Mouse (Mus musculus) right cerebral cortex, postnatal 25 days (tissue): Measurements from ENCODE around the gene BC080695.
"Not testable (repeated sequence)": the region's sequence is repeated elsewhere in the genome, so short reads cannot be mapped to it uniquely, and the experiment has no call there.

ENCODE experiments used
- DNase-seq: peaks from one replicate; pipeline ENCODE4 v3.0.0; 2022

Gene BC080695

DNA sequence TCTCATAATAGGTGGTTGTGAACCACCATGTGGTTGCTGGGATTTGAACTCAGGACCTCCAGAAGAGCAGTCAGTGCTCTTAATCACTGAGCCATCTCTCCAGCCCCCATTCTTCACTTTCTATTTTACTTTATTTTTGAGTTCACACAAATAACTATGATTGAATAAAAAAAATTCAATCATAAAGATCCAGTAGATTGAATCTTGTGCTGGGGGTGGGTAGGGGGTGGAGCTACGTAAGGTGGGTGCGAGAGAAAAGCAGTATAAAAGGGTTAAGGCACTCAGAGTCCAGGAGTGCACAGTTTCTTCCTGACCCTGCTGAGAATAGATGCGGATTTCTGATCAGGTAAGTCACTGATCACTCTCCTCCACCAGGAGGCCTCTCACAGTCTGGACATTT lies at the start of gene BC080695, which contains the start of gene Gm13057:
Gene BC080695 (plus strand): TSS at position 301 of the 400 bp plus-strand sequence.
Gene Gm13057 (plus strand): TSS at position 310 of the 400 bp plus-strand sequence.
- not testable (repeated sequence) for DNase-seq

DNA sequence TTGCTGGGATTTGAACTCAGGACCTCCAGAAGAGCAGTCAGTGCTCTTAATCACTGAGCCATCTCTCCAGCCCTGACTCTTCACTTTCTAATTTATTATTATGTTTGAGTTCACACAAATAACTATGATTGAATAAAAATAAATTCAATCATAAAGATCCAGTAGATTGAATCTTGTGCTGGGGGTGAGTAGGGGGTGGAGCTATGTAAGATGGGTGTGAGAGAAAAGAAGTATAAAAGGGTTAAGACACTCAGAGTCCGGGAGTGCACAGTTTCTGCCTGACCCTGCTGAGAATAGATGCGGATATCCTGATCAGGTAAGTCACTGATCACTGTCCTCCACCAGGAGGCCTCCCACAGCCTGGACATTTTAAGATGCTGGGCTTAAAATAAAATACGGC lies 40.5 kb upstream of the BC080695 start, which contains the start of gene Gm13043:
Gene Gm13043 (plus strand): TSS at position 301 of the 400 bp plus-strand sequence.
- DNase-seq = no peak

DNA sequence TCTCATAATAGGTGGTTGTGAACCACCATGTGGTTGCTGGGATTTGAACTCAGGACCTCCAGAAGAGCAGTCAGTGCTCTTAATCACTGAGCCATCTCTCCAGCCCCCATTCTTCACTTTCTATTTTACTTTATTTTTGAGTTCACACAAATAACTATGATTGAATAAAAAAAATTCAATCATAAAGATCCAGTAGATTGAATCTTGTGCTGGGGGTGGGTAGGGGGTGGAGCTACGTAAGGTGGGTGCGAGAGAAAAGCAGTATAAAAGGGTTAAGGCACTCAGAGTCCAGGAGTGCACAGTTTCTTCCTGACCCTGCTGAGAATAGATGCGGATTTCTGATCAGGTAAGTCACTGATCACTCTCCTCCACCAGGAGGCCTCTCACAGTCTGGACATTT lies 15.8 kb upstream of the BC080695 start, which contains the start of gene Gm13040:
Gene Gm13040 (plus strand): TSS at position 301 of the 400 bp plus-strand sequence.
- DNase-seq = not testable (repeated sequence)

DNA sequence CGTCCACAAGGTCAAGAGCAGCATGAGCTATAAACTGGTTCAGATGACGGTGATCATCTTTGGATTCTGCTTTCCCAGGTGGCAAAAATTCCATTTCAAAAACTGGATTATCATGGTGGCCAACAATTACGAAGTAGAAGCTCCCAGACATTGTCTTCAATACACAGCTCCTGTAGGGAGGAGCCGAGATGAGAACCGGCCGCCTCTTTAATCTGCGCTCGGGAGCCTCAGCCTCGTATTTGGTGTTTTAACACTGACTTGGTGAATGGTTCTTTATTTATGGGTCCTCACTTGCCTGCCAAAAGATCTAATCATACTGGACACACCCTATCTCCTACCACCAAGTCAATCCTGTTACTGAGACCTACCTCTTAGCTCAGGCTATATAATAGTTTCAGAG lies 60.4 kb downstream of the BC080695 start:
- not testable (repeated sequence) for DNase-seq

DNA sequence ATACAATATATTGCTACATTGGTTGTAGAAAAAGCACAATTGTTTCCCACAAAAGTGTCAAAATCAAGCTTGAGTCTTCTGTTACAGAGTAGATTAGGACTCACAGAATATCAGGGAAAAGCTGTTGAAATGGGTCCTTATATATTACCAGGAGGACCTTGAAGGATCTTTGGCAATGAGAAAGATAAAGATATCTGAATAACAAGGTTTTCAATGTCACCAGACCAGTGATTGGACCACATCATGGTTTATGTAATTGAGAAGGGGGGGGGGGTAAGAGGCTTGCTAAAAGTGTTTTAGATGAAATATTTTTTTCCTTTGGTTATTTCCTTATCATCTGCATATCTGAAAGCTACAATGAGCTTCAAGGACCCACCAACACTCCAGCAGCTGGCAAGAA lies 63.2 kb downstream of the BC080695 start, which contains the start of gene Gm13083:
Gene Gm13083 (plus strand): TSS at position 301 of the 400 bp plus-strand sequence.
- not testable (repeated sequence) for DNase-seq

DNA sequence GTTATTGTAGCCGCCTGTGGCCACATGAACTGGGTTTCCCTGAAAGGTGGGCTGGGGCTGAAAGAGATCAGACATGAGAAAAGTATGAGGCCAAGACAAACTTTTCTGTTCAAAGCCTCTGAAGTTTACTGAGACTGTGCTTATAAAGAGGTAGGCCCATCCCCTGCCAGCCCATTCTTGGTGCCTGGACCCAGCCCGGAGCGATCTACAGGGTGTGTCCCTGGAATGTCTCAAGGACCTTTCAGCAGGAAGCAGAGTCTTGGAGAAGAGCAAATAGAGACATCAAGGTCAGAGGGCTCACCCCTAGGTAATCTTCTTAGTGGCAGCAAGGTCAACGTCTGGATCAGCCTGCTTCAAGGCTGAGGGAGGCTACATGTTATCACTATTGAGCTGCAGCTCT lies 66.6 kb downstream of the BC080695 start:
- not testable (repeated sequence) for DNase-seq
